Mouse (Mus musculus) neutrophil, adult 83 days (primary cell): ENCODE results near the gene Olfr411. TPM values are rescaled to one million over a fixed set of nuclear protein-coding genes. Genes with fewer than 3 reads are reported as not detected.

ENCODE experiments used
- total RNA-seq, 2 experiments: library from RNA; stranded (reverse); gene quantifications; one replicate each; pipeline ENCODE4 v1.2.4; 2023

Olfr411 gene
- not detected for total RNA-seq

GRCm38 (mm10) chr11:74352550-74352949 is at the start of gene Olfr411:
Gene Olfr411 (minus strand): TSS chr11:74352650.

GRCm38 (mm10) chr11:74361769-74362168 is 9.3 kb upstream of the Olfr411 start, which contains the start of gene Olfr412:
Gene Olfr412 (plus strand): TSS chr11:74362069.

GRCm38 (mm10) chr11:74337931-74338330 is 14.5 kb downstream of the Olfr411 start, which contains the start of gene Olfr410:
Gene Olfr410 (minus strand): TSS chr11:74338031.

Other genes starting within 250 kb of the Olfr411 start
- not detected for gene Olfr401, start 238.9 kb downstream of the Olfr411 start, total RNA-seq
- gene Olfr402, start 199.1 kb downstream of the Olfr411 start, total RNA-seq = not detected
- gene Olfr403, start 166.4 kb downstream of the Olfr411 start, total RNA-seq = not detected
- gene Olfr43, start 141.3 kb downstream of the Olfr411 start, total RNA-seq = not detected
- not detected for gene Olfr406, start 92.8 kb downstream of the Olfr411 start, total RNA-seq
- not detected for gene Olfr59, start 68.9 kb downstream of the Olfr411 start, total RNA-seq
- not detected for gene Olfr410, start 14.6 kb downstream of the Olfr411 start, total RNA-seq
- gene Olfr412, start 9.4 kb upstream of the Olfr411 start, total RNA-seq = not detected